Mouse (Mus musculus) gastrocnemius, postnatal 14 days (tissue): ENCODE data around the gene Slc35b2. TPM values are rescaled to one million over a fixed set of nuclear protein-coding genes. Genes with fewer than 3 reads are reported as not detected.

Source experiments
- DNase-seq: peaks from one replicate; pipeline ENCODE4 v3.0.0; 2021; ENCODE audit warnings: mixed read lengths
- intact Hi-C: fragments of 180-260 bp; cut with DNase I; formaldehyde crosslinking; loops from one replicate; pipeline ENCODE4 v1.15.1; 2025; ENCODE audit warnings: low total_unique reads
- total RNA-seq, 2 experiments: library from RNA; stranded (reverse); gene quantifications; 2 replicates each; pipeline ENCODE4 v1.2.3; 2021

Gene Slc35b2
- total RNA-seq, 2 experiments from 2014 or later = 25.6 to 28.6 TPM

GRCm38 (mm10) chr17:45594881-45595735 lies 31.4 kb downstream of the Slc35b2 start:
- DNase-seq = peak; percentile 90
- intact Hi-C loops = loop anchor here (5.0 kb wide), 1 partner anchor 32 kb away; no protein-coding TSS in a partner anchor

- DNase-seq = no peak
- intact Hi-C loops = no loop called here
These were observed 32.2 kb downstream of the Slc35b2 start for GRCm38 (mm10) chr17:45595736-45596390.

- intact Hi-C loops = no loop called here
- peak; percentile 90 for DNase-seq
These were observed 33.1 kb downstream of the Slc35b2 start for GRCm38 (mm10) chr17:45596631-45597396.

- intact Hi-C loops = no loop called here
- no peak for DNase-seq
These were observed 34.1 kb downstream of the Slc35b2 start for GRCm38 (mm10) chr17:45597787-45598186.

- DNase-seq = no peak
- intact Hi-C loops = no loop called here
These were observed 34.7 kb downstream of the Slc35b2 start for GRCm38 (mm10) chr17:45598376-45598775.

GRCm38 (mm10) chr17:45598891-45599290 lies 35.2 kb downstream of the Slc35b2 start:
- DNase-seq = no peak
- intact Hi-C loops = no loop called here

- peak; percentile 88 for DNase-seq
- intact Hi-C loops = no loop called here
These were observed 36.0 kb downstream of the Slc35b2 start, which contains the start of gene Slc29a1 for GRCm38 (mm10) chr17:45599446-45600242. Gene Slc29a1 (minus strand): TSS chr17:45599606.

- intact Hi-C loops = no loop called here
- DNase-seq = no peak
These were observed 36.6 kb downstream of the Slc35b2 start for GRCm38 (mm10) chr17:45600267-45600666.

- DNase-seq = no peak
- intact Hi-C loops = no loop called here
These were observed 37.7 kb downstream of the Slc35b2 start for GRCm38 (mm10) chr17:45601325-45601724.

GRCm38 (mm10) chr17:45601877-45602304 lies 38.2 kb downstream of the Slc35b2 start, which contains the start of gene Mymx:
Gene Mymx (minus strand): TSS chr17:45602102.
- DNase-seq = no peak
- intact Hi-C loops = no loop called here

- DNase-seq = no peak
- intact Hi-C loops = no loop called here
These were observed 39.3 kb downstream of the Slc35b2 start for GRCm38 (mm10) chr17:45602984-45603383.

GRCm38 (mm10) chr17:45606992-45607879 lies 43.6 kb downstream of the Slc35b2 start:
- DNase-seq = no peak
- intact Hi-C loops = no loop called here

- intact Hi-C loops = no loop called here
- no peak for DNase-seq
These were observed 44.7 kb downstream of the Slc35b2 start for GRCm38 (mm10) chr17:45608396-45608795.

- intact Hi-C loops = no loop called here
- DNase-seq = no peak
These were observed 46.6 kb downstream of the Slc35b2 start for GRCm38 (mm10) chr17:45610144-45610866.

GRCm38 (mm10) chr17:45612008-45612407 lies 48.3 kb downstream of the Slc35b2 start:
- intact Hi-C loops = no loop called here
- DNase-seq = no peak

GRCm38 (mm10) chr17:45612921-45613320 lies 49.2 kb downstream of the Slc35b2 start:
- intact Hi-C loops = no loop called here
- no peak for DNase-seq

GRCm38 (mm10) chr17:45616046-45616650 lies 52.5 kb downstream of the Slc35b2 start:
- intact Hi-C loops = no loop called here
- DNase-seq = no peak
